Mouse (Mus musculus): ENCODE measurements around the gene Atrn.
A peak's percentile ranks its signal among the peaks of the same experiment; 100 is the strongest.

Atrn gene

GRCm38 (mm10) chr2:131037226-131037990, 131.1 kb downstream of the Atrn start:
- Histone ChIP-seq H3K4me1 (replicated peaks; ENCODE audit: low read depth, low read length) (peaks cover 8% of the 10 kb centered on the region), H3K9me3 (ENCODE audit: low read length) (no peaks in the 10 kb centered on the region), H3K27me3 (ENCODE audit: insufficient read depth, low read length) (peaks cover 62% of the 10 kb centered on the region), H3K4me3 (replicated peaks; ENCODE audit: low read length) (no peak overlapping the region), H3K36me3 (ENCODE audit: insufficient read depth, low read length) (no peaks in the 10 kb centered on the region)
- no peak for TF ChIP-seq NANOG (IDR thresholded peaks at IDR 0.05; ENCODE audit: borderline replicate concordance, low read length)
- TF ChIP-seq CTCF (conservative IDR thresholded peaks at IDR 0.05; ENCODE audit: low read length) = no peak
- no peak for TF ChIP-seq POU5F1 (IDR thresholded peaks at IDR 0.05; ENCODE audit: borderline replicate concordance, low read length)

GRCm38 (mm10) chr2:131038197-131038596, 131.9 kb downstream of the Atrn start:
- Histone ChIP-seq H3K27me3 (ENCODE audit: insufficient read depth, low read length) (peaks cover 70% of the 10 kb centered on the region), H3K4me1 (replicated peaks; ENCODE audit: low read depth, low read length) (peaks cover 8% of the 10 kb centered on the region), H3K36me3 (ENCODE audit: insufficient read depth, low read length) (no peaks in the 10 kb centered on the region), H3K4me3 (replicated peaks; ENCODE audit: low read length) (no peak overlapping the region), H3K9me3 (ENCODE audit: low read length) (no peaks in the 10 kb centered on the region)
- TF ChIP-seq CTCF (conservative IDR thresholded peaks at IDR 0.05; ENCODE audit: low read length) (no peak), POU5F1 (IDR thresholded peaks at IDR 0.05; ENCODE audit: borderline replicate concordance, low read length) (no peak), NANOG (IDR thresholded peaks at IDR 0.05; ENCODE audit: borderline replicate concordance, low read length) (no peak)

GRCm38 (mm10) chr2:131038675-131039074, 132.4 kb downstream of the Atrn start:
- Histone ChIP-seq H3K36me3 (ENCODE audit: insufficient read depth, low read length) (no peaks in the 10 kb centered on the region), H3K9me3 (ENCODE audit: low read length) (no peaks in the 10 kb centered on the region), H3K27me3 (ENCODE audit: insufficient read depth, low read length) (peaks cover 75% of the 10 kb centered on the region), H3K4me1 (replicated peaks; ENCODE audit: low read depth, low read length) (peaks cover 8% of the 10 kb centered on the region), H3K4me3 (replicated peaks; ENCODE audit: low read length) (no peak overlapping the region)
- no peak for TF ChIP-seq CTCF (conservative IDR thresholded peaks at IDR 0.05; ENCODE audit: low read length)
- no peak for TF ChIP-seq NANOG (IDR thresholded peaks at IDR 0.05; ENCODE audit: borderline replicate concordance, low read length)
- TF ChIP-seq POU5F1 (IDR thresholded peaks at IDR 0.05; ENCODE audit: borderline replicate concordance, low read length) = no peak

GRCm38 (mm10) chr2:131040854-131041825, 134.8 kb downstream of the Atrn start:
- no peaks in the 10 kb centered on the region for H3K9me3 ChIP-seq (ENCODE audit: low read length)
- peaks cover 83% of the 10 kb centered on the region for H3K27me3 ChIP-seq (ENCODE audit: insufficient read depth, low read length)
- TF ChIP-seq NANOG (IDR thresholded peaks at IDR 0.05; ENCODE audit: borderline replicate concordance, low read length) = no peak
- TF ChIP-seq CTCF (conservative IDR thresholded peaks at IDR 0.05; ENCODE audit: low read length) = no peak
- TF ChIP-seq POU5F1 (IDR thresholded peaks at IDR 0.05; ENCODE audit: borderline replicate concordance, low read length) = no peak
- H3K4me3 ChIP-seq (replicated peaks; ENCODE audit: low read length) = peak overlapping the region; percentile 79
- no peaks in the 10 kb centered on the region for H3K36me3 ChIP-seq (ENCODE audit: insufficient read depth, low read length)
- peaks cover 10% of the 10 kb centered on the region for H3K4me1 ChIP-seq (replicated peaks; ENCODE audit: low read depth, low read length)

DNA sequence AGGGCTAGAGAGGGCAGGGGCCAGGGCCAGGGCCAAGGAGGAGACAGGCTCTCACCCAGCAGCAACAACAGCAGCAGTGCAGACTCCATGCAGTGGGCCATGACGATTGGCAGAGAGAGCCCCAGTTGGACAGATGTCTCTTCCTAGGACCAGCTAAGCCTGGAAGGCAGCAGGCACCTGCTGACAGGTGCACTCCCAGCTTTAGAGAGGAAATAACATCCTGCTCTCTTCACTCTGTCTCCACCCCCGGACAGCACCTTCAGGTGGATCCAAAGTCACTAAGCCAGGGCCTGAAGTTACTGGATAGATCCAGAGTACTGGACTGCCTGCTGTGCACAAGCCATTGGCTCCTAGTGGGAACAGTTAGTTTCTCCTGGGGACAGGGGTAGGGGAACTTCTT, 136.7 kb downstream of the Atrn start, which contains the start of gene Gfra4:
Gfra4 (minus strand) TSS at position 101 of the 400 bp plus-strand sequence.
- H3K9me3 ChIP-seq (ENCODE audit: low read length) = no peaks in the 10 kb centered on the region
- peak within 1 kb of the TSS; percentile 79; the same call in 1 of the 2 replicates for H3K4me3 ChIP-seq (replicated peaks; ENCODE audit: low read length)
- TF ChIP-seq POU5F1 (IDR thresholded peaks at IDR 0.05; ENCODE audit: borderline replicate concordance, low read length) (no peak), CTCF (conservative IDR thresholded peaks at IDR 0.05; ENCODE audit: low read length) (no peak), NANOG (IDR thresholded peaks at IDR 0.05; ENCODE audit: borderline replicate concordance, low read length) (no peak)
- no peaks in the 10 kb centered on the region for H3K36me3 ChIP-seq (ENCODE audit: insufficient read depth, low read length)
- H3K4me1 ChIP-seq (replicated peaks; ENCODE audit: low read depth, low read length) = peaks cover 10% of the 10 kb centered on the region
- H3K27me3 ChIP-seq (ENCODE audit: insufficient read depth, low read length) = peaks cover 72% of the 10 kb centered on the region

GRCm38 (mm10) chr2:131044354-131044852, 138.1 kb downstream of the Atrn start:
- Histone ChIP-seq H3K36me3 (ENCODE audit: insufficient read depth, low read length) (no peaks in the 10 kb centered on the region), H3K4me3 (replicated peaks; ENCODE audit: low read length) (no peak overlapping the region), H3K4me1 (replicated peaks; ENCODE audit: low read depth, low read length) (peaks cover 10% of the 10 kb centered on the region), H3K27me3 (ENCODE audit: insufficient read depth, low read length) (peaks cover 59% of the 10 kb centered on the region), H3K9me3 (ENCODE audit: low read length) (no peaks in the 10 kb centered on the region)
- TF ChIP-seq POU5F1 (IDR thresholded peaks at IDR 0.05; ENCODE audit: borderline replicate concordance, low read length) = no peak
- no peak for TF ChIP-seq CTCF (conservative IDR thresholded peaks at IDR 0.05; ENCODE audit: low read length)
- no peak for TF ChIP-seq NANOG (IDR thresholded peaks at IDR 0.05; ENCODE audit: borderline replicate concordance, low read length)

DNA sequence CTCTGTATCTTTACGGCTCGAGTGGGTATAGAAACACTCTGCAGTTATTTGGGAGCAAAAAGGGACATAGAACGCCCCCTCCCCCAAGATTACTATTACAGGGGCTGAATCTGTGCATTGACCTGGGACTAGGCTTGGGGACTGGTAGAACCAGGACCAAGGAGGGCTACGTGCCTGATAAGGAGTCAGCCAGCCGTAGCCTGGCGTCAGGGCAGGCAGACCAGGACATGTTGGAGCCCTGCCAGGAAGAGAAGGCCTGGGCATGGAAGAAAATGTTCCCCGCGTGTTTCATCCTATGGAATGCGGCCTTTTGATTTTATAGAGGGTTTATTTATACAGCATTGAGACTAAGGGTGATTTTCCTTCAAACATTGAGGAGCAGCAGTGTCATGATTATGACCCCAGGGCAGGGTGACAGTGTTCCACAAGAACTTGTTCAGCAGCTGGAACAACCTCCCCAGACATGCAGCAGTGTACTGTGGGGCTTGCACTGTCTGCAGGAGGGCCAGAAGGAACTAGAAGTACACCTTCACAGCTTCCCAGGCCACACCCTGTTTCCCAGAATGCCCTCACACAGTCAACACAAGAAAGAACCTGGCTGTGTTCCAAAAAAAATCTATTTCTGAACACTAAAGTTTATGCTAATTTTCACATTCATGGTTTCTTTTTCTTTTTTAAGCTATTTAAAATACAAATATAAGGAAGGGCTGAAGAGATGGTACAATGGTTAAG, 138.9 kb downstream of the Atrn start:
- Histone ChIP-seq H3K4me1 (replicated peaks; ENCODE audit: low read depth, low read length) (peaks cover 10% of the 10 kb centered on the region), H3K36me3 (ENCODE audit: insufficient read depth, low read length) (no peaks in the 10 kb centered on the region), H3K27me3 (ENCODE audit: insufficient read depth, low read length) (peaks cover 53% of the 10 kb centered on the region), H3K4me3 (replicated peaks; ENCODE audit: low read length) (no peak overlapping the region), H3K9me3 (ENCODE audit: low read length) (no peaks in the 10 kb centered on the region)
- TF ChIP-seq NANOG (IDR thresholded peaks at IDR 0.05; ENCODE audit: borderline replicate concordance, low read length) (no peak), CTCF (conservative IDR thresholded peaks at IDR 0.05; ENCODE audit: low read length) (no peak)

Measured in E14TG2a.4 (cell line).